Mouse (Mus musculus): ENCODE measurements around the gene Iqcd.

DNA sequence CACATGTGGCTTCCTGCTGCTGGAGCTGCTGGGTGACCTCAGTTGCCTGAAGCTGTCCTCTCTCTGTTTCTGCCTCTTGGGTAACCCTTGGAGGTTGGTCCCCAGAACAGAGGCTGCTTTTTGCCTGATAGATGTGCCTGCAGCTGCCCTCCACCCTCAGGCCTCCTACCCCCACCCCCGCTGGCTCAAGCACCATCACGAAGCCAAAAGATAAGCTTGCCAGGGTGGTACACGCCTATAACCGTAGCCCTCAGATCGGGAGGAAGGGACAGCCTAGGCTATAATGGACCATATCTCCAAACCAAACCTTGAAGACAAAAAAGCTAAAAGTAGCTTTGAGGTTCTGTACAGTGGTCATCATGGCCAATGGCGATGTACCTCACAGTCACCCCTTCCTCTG is 10.8 kb downstream of the Iqcd start:
- no peak for TF ChIP-seq POLR2A (IDR thresholded peaks at IDR 0.05; ENCODE audit: extremely low read depth, insufficient read depth, low read length)
- TF ChIP-seq CTCF (IDR thresholded peaks at IDR 0.05; ENCODE audit: low read depth, low read length) = no peak
